Mouse (Mus musculus): Measurements from ENCODE around the gene Mon1b. TPM values are rescaled to one million over a fixed set of nuclear protein-coding genes. Genes with fewer than 3 reads are reported as not detected.

The Mon1b gene
- polyA plus RNA-seq, 1 experiment from 2014 or later = 16.2 TPM

GRCm38 (mm10) chr8:113660128-113660527 is 24.7 kb downstream of the Mon1b start:
- no peaks in the 10 kb centered on the region for H3K36me3 ChIP-seq (ENCODE audit: inconsistent target)
- no peaks in the 10 kb centered on the region for H3K79me2 ChIP-seq (ENCODE audit: inconsistent target)
- no peak overlapping the region for H3K4me3 ChIP-seq (ENCODE audit: inconsistent target)
- WGBS (ENCODE audit: missing documents) = 75% methylated on average over 1 of the region's 1 CpGs
- no peak overlapping the region for H3K27ac ChIP-seq

- 0% methylated on average over 2 of the region's 2 CpGs for WGBS (ENCODE audit: missing documents)
- Histone ChIP-seq H3K36me3 (ENCODE audit: inconsistent target) (no peaks in the 10 kb centered on the region), H3K79me2 (ENCODE audit: inconsistent target) (no peaks in the 10 kb centered on the region), H3K4me3 (ENCODE audit: inconsistent target) (no peak overlapping the region), H3K27ac (no peak overlapping the region)
Measured at GRCm38 (mm10) chr8:113664544-113664943, 29.2 kb downstream of the Mon1b start.

- no peaks in the 10 kb centered on the region for H3K79me2 ChIP-seq (ENCODE audit: inconsistent target)
- H3K36me3 ChIP-seq (ENCODE audit: inconsistent target) = no peaks in the 10 kb centered on the region
- H3K4me3 ChIP-seq (ENCODE audit: inconsistent target) = no peak overlapping the region
- 71% methylated on average over 4 of the region's 4 CpGs for WGBS (ENCODE audit: missing documents)
- H3K27ac ChIP-seq = no peak overlapping the region
Measured at GRCm38 (mm10) chr8:113665036-113665435, 29.6 kb downstream of the Mon1b start.

- no peak overlapping the region for H3K27ac ChIP-seq
- H3K4me3 ChIP-seq (ENCODE audit: inconsistent target) = no peak overlapping the region
- 92% methylated on average over 8 of the region's 8 CpGs for WGBS (ENCODE audit: missing documents)
- no peaks in the 10 kb centered on the region for H3K36me3 ChIP-seq (ENCODE audit: inconsistent target)
- H3K79me2 ChIP-seq (ENCODE audit: inconsistent target) = no peaks in the 10 kb centered on the region
Measured at GRCm38 (mm10) chr8:113665951-113666350, 30.6 kb downstream of the Mon1b start.

GRCm38 (mm10) chr8:113666714-113667432 is 31.5 kb downstream of the Mon1b start:
- H3K36me3 ChIP-seq (ENCODE audit: inconsistent target) = no peaks in the 10 kb centered on the region
- H3K4me3 ChIP-seq (ENCODE audit: inconsistent target) = no peak overlapping the region
- H3K27ac ChIP-seq = no peak overlapping the region
- H3K79me2 ChIP-seq (ENCODE audit: inconsistent target) = no peaks in the 10 kb centered on the region
- WGBS (ENCODE audit: missing documents) = 78% methylated on average over 16 of the region's 16 CpGs

- 93% methylated on average over 10 of the region's 10 CpGs for WGBS (ENCODE audit: missing documents)
- no peaks in the 10 kb centered on the region for H3K79me2 ChIP-seq (ENCODE audit: inconsistent target)
- no peak overlapping the region for H3K4me3 ChIP-seq (ENCODE audit: inconsistent target)
- no peak overlapping the region for H3K27ac ChIP-seq
- no peaks in the 10 kb centered on the region for H3K36me3 ChIP-seq (ENCODE audit: inconsistent target)
Measured at GRCm38 (mm10) chr8:113669924-113670323, 34.5 kb downstream of the Mon1b start.

GRCm38 (mm10) chr8:113672599-113673255 is 37.3 kb downstream of the Mon1b start:
- Histone ChIP-seq H3K27ac (no peak overlapping the region), H3K36me3 (ENCODE audit: inconsistent target) (no peaks in the 10 kb centered on the region), H3K79me2 (ENCODE audit: inconsistent target) (no peaks in the 10 kb centered on the region), H3K4me3 (ENCODE audit: inconsistent target) (no peak overlapping the region)
- 84% methylated on average over 11 of the region's 11 CpGs for WGBS (ENCODE audit: missing documents)

GRCm38 (mm10) chr8:113673300-113673699 is 37.9 kb downstream of the Mon1b start:
- no peaks in the 10 kb centered on the region for H3K36me3 ChIP-seq (ENCODE audit: inconsistent target)
- 94% methylated on average over 3 of the region's 3 CpGs for WGBS (ENCODE audit: missing documents)
- H3K4me3 ChIP-seq (ENCODE audit: inconsistent target) = no peak overlapping the region
- H3K79me2 ChIP-seq (ENCODE audit: inconsistent target) = no peaks in the 10 kb centered on the region
- H3K27ac ChIP-seq = no peak overlapping the region

- Histone ChIP-seq H3K4me3 (ENCODE audit: inconsistent target) (no peak overlapping the region), H3K36me3 (ENCODE audit: inconsistent target) (no peaks in the 10 kb centered on the region), H3K27ac (no peak overlapping the region), H3K79me2 (ENCODE audit: inconsistent target) (no peaks in the 10 kb centered on the region)
- WGBS (ENCODE audit: missing documents) = 87% methylated on average over 3 of the region's 3 CpGs
Measured at GRCm38 (mm10) chr8:113674611-113675010, 39.2 kb downstream of the Mon1b start.

- no peak overlapping the region for H3K27ac ChIP-seq
- no peaks in the 10 kb centered on the region for H3K36me3 ChIP-seq (ENCODE audit: inconsistent target)
- WGBS (ENCODE audit: missing documents) = 83% methylated on average over 2 of the region's 2 CpGs
- H3K79me2 ChIP-seq (ENCODE audit: inconsistent target) = no peaks in the 10 kb centered on the region
- no peak overlapping the region for H3K4me3 ChIP-seq (ENCODE audit: inconsistent target)
Measured at GRCm38 (mm10) chr8:113675281-113675680, 39.9 kb downstream of the Mon1b start.

- H3K27ac ChIP-seq = no peak overlapping the region
- no peaks in the 10 kb centered on the region for H3K79me2 ChIP-seq (ENCODE audit: inconsistent target)
- 100% methylated on average over 1 of the region's 1 CpGs for WGBS (ENCODE audit: missing documents)
- H3K4me3 ChIP-seq (ENCODE audit: inconsistent target) = no peak overlapping the region
- H3K36me3 ChIP-seq (ENCODE audit: inconsistent target) = no peaks in the 10 kb centered on the region
Measured at GRCm38 (mm10) chr8:113676811-113677210, 41.4 kb downstream of the Mon1b start.

GRCm38 (mm10) chr8:113679361-113679760 is 44.0 kb downstream of the Mon1b start:
- no peak overlapping the region for H3K27ac ChIP-seq
- H3K79me2 ChIP-seq (ENCODE audit: inconsistent target) = no peaks in the 10 kb centered on the region
- H3K36me3 ChIP-seq (ENCODE audit: inconsistent target) = no peaks in the 10 kb centered on the region
- no peak overlapping the region for H3K4me3 ChIP-seq (ENCODE audit: inconsistent target)
- 13% methylated on average over 3 of the region's 3 CpGs for WGBS (ENCODE audit: missing documents)

- 43% methylated on average over 17 of the region's 17 CpGs for WGBS (ENCODE audit: missing documents)
- Histone ChIP-seq H3K27ac (no peak overlapping the region), H3K79me2 (ENCODE audit: inconsistent target) (no peaks in the 10 kb centered on the region), H3K4me3 (ENCODE audit: inconsistent target) (no peak overlapping the region), H3K36me3 (ENCODE audit: inconsistent target) (no peaks in the 10 kb centered on the region)
Measured at GRCm38 (mm10) chr8:113687889-113688542, 52.6 kb downstream of the Mon1b start.

GRCm38 (mm10) chr8:113688543-113688915 is 53.1 kb downstream of the Mon1b start:
- Histone ChIP-seq H3K79me2 (ENCODE audit: inconsistent target) (no peaks in the 10 kb centered on the region), H3K4me3 (ENCODE audit: inconsistent target) (no peak overlapping the region), H3K27ac (no peak overlapping the region), H3K36me3 (ENCODE audit: inconsistent target) (no peaks in the 10 kb centered on the region)
- WGBS (ENCODE audit: missing documents) = 41% methylated on average over 8 of the region's 8 CpGs

Data from macrophage (primary cell).